Mouse (Mus musculus) bone marrow, adult 2 months (tissue): Measurements from ENCODE around the gene Rtl5.

Experiments
- CTCF ChIP-seq: fragments of 200-500 bp; IDR thresholded peaks from 2 replicates; pipeline ENCODE4 v1.5.1; 2011; ENCODE audit warnings: low read length, control low read depth; ENCODE audit not compliant: control insufficient read depth, insufficient read depth
- POLR2A ChIP-seq: fragments of 200-500 bp; IDR thresholded peaks from 2 replicates; pipeline ENCODE4 v1.6.1; 2011; ENCODE audit warnings: low read depth, mild to moderate bottlenecking, control low read depth, low read length, borderline replicate concordance; ENCODE audit not compliant: control insufficient read depth

- TF ChIP-seq POLR2A (no peak), CTCF (no peak)
These were observed 53.7 kb downstream of the Rtl5 start for GRCm38 (mm10) chrX:102017213-102017923.
